Mouse (Mus musculus): ENCODE measurements around the gene Gm21650. TPM values are rescaled to one million over a fixed set of nuclear protein-coding genes. Genes with fewer than 3 reads are reported as not detected.
"Not testable (repeated sequence)": the region's sequence is repeated elsewhere in the genome, so short reads cannot be mapped to it uniquely, and the experiment has no call there.

The Gm21650 gene
- not detected for total RNA-seq (2021)
- long read RNA-seq, experiment 1: 0 reads
- long read RNA-seq, experiment 2: 0 reads

DNA sequence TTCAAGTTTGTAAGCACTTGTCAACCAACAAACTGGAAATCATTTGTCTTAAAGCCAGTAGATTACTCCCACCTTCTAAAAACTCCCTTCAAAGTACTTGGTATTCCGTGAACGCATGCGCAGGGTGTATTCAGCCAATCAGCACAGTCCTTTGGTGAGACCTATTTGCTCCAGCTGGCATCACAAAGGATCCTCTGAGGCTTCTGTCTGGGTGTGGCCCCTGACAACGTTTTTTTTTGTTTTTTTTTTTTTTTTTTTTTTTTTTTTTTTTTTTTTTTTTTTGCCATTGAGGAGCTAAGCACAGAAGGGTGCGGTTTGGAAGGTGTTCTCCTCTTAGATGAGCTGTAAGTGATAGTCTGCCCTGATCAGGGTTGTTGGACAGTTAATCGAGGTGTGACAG, at the start of gene Gm21650:
Gm21650 (plus strand) TSS at position 301 of the 400 bp plus-strand sequence.
- intact Hi-C loops (cut with DNase I); DNase-seq: not testable (repeated sequence)

Measured in gastrocnemius, postnatal 36 days (tissue).